Mouse (Mus musculus): ENCODE measurements around the gene Mettl9. TPM values are rescaled to one million over a fixed set of nuclear protein-coding genes. Genes with fewer than 3 reads are reported as not detected.

The Mettl9 gene
- polyA plus RNA-seq (2017; shearing (Covaris generic)), result 6.9 TPM

GRCm38 (mm10) chr7:121033856-121034652 lies at the start of gene Mettl9:
TSS of gene Mettl9 (plus strand) at chr7:121034445.

DNA sequence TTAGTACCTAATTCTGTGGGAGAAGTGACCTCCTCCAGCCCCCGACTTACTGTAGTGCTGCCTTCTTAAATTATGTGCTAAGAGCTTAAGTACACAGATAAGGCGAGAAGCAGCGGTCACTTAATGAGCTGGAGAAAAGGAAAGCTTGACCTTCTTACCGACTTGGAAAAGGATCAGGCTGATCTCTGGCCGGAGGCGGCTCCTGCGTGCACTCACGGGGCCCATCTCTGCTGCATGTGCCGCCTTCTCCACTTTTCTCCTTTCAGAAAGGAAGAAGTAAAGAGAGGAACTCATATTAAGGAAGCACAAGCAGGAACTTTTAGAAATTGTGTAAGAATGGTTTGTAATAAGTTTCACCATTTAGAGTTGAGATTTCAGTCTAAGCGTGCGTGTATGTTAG lies 40.0 kb downstream of the Mettl9 start, which contains the start of gene Igsf6:
TSS of gene Igsf6 (minus strand) at position 292 of the 400 bp plus-strand sequence.

DNA sequence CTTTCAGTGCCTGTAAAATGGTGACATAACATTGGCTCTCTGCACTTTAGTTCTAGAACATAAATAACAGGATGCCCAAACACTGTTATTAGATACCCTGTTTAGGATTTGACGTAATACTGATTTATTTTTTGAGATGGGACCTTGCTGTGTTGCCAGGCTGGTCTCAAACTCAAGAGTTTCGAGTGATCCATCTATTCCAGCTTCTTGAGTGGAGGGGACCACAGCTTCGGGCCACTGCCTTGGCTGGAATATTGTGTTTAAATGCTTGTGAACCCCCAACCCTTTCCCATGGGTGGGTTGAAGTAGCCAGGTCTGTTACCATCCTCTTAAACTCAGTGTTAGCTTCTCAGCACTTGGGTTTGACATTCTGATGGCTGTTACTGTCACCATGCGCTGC lies 47.1 kb downstream of the Mettl9 start, which contains the start of gene Otoa:
TSS of gene Otoa (plus strand) at position 301 of the 400 bp plus-strand sequence.

Other genes with a start within 250 kb of the Mettl9 start
- gene Gm5737, start 222.1 kb upstream of the Mettl9 start, polyA plus RNA-seq (2017; shearing (Covaris generic)), result not detected
- gene Eef2k, start 191.6 kb upstream of the Mettl9 start, polyA plus RNA-seq (2017; shearing (Covaris generic)), result 15.0 TPM
- gene Polr3e, start 116.7 kb upstream of the Mettl9 start, polyA plus RNA-seq (2017; shearing (Covaris generic)), result 38.7 TPM
- gene Cdr2, start 52.1 kb upstream of the Mettl9 start, polyA plus RNA-seq (2017; shearing (Covaris generic)), result 0.76 TPM
- not detected for gene Mfsd13b, start 51.9 kb upstream of the Mettl9 start, polyA plus RNA-seq (2017; shearing (Covaris generic))
- 2.0 TPM for gene Igsf6, start 40.1 kb downstream of the Mettl9 start, polyA plus RNA-seq (2017; shearing (Covaris generic))
- not detected for gene Otoa, start 47.2 kb downstream of the Mettl9 start, polyA plus RNA-seq (2017; shearing (Covaris generic))